In genomic region chr8:11924165-11924564, GRCm38 (mm10) we compare ENCODE assay signal across 9 mouse cellular contexts.
DNase-seq lines count a peak whose midpoint lies in the region; ATAC-seq and TF ChIP-seq lines count a peak whose summit lies in the region.
"Had no signal": no experiment of that assay in that cellular context is flagged by ENCODE, and none has a peak within 500 bp of the region (broad histone marks: within the 10 kb centered on the region; RNA-seq: fewer than 3 reads in every experiment).

No protein-coding gene starts in this region.

- TF ChIP-seq EP300 in MEL (IDR thresholded peaks at IDR 0.05; ENCODE audit: low read depth in 1 of 2, low read length in 2 of 2) = no peak

- H3K27ac ChIP-seq in heart, embryonic 11.5 days (ENCODE audit: low read depth, low read length) = no peak overlapping the region
- no peak overlapping the region for H3K27ac ChIP-seq in MEL (ENCODE audit: control insufficient read depth, low read depth, low read length)
- H3K27ac ChIP-seq: macrophage had no signal

- no peaks in the 10 kb centered on the region for H3K36me3 ChIP-seq in heart, embryonic 11.5 days (ENCODE audit: control insufficient read depth, insufficient read depth, low read length)
- no peaks in the 10 kb centered on the region for H3K36me3 ChIP-seq in MEL (ENCODE audit: control insufficient read depth in 1 of 2, insufficient read depth in 2 of 2, low read length in 2 of 2)

- H3K27me3 ChIP-seq in heart, embryonic 11.5 days (ENCODE audit: control insufficient read depth, insufficient read depth, low read length) = no peaks in the 10 kb centered on the region
- H3K27me3 ChIP-seq in MEL (ENCODE audit: control insufficient read depth in 1 of 2, insufficient read depth in 2 of 2, low read length in 2 of 2) = no peaks in the 10 kb centered on the region

- no peaks in the 10 kb centered on the region for H3K4me1 ChIP-seq in heart, embryonic 11.5 days (ENCODE audit: control insufficient read depth, insufficient read depth, low read length)
- H3K4me1 ChIP-seq in MEL (ENCODE audit: control insufficient read depth in 1 of 2, insufficient read depth in 2 of 2, low read length in 2 of 2) = no peaks in the 10 kb centered on the region

- intact Hi-C loops in gastrocnemius, postnatal 14 days (cut with DNase I; ENCODE audit: low total_unique reads) = loop anchor here (10.0 kb wide), 1 partner anchor 169 kb away; no protein-coding TSS in a partner anchor

- ATAC-seq in heart, embryonic 11.5 days (replicated peaks; ENCODE audit: insufficient number of reproducible peaks, low FRiP score, low TSS enrichment) = no peak

- peak; percentile 7; the same call in 1 of the 2 replicates for TF ChIP-seq RAD21 in MEL (IDR thresholded peaks at IDR 0.05; ENCODE audit: low read depth, low read length)

- no peaks in the 10 kb centered on the region for H3K79me2 ChIP-seq in MEL (ENCODE audit: control insufficient read depth, insufficient read depth, low read length, poor library complexity)

- H3K4me3 ChIP-seq in heart, embryonic 11.5 days (ENCODE audit: low read depth, low read length) = no peak overlapping the region
- H3K4me3 ChIP-seq in MEL (ENCODE audit: control insufficient read depth in 1 of 2, insufficient read depth in 1 of 2, low read depth in 2 of 2, low read length in 2 of 2) = no peak overlapping the region

- peak; percentile 40 to 50 (median 41); a peak in 5 of 6 replicates for TF ChIP-seq CTCF in MEL (IDR thresholded peaks at IDR 0.05 in 2 of 3, conservative IDR thresholded peaks at IDR 0.05 in 1 of 3; ENCODE audit: control insufficient read depth in 1 of 3, insufficient read depth in 1 of 3, low read depth in 2 of 3, low read length in 3 of 3, poor library complexity in 1 of 3, severe bottlenecking in 1 of 3)

- TF ChIP-seq POLR2A in MEL (IDR thresholded peaks at IDR 0.05; ENCODE audit: control insufficient read depth in 1 of 2, insufficient read depth in 1 of 2, low read depth in 1 of 2, low read length in 2 of 2, poor library complexity in 1 of 2) = no peak

- H3K4me2 ChIP-seq in heart, embryonic 11.5 days = no peak overlapping the region

- WGBS in heart, embryonic 11.5 days (ENCODE audit: insufficient replicate concordance) = 53% methylated on average over 11 of the region's 11 CpGs

- H3K9ac ChIP-seq in heart, embryonic 11.5 days (ENCODE audit: low read depth, low read length) = no peak overlapping the region
- H3K9ac ChIP-seq in MEL (ENCODE audit: control insufficient read depth, low read depth, low read length, poor library complexity, severe bottlenecking) = no peak overlapping the region

- no peaks in the 10 kb centered on the region for H3K9me3 ChIP-seq in heart, embryonic 11.5 days (replicated peaks; ENCODE audit: control insufficient read depth, low read length)
- no peaks in the 10 kb centered on the region for H3K9me3 ChIP-seq in MEL (replicated peaks; ENCODE audit: insufficient read depth, low read length)

- peak; percentile 73 to 88 for DNase-seq in heart, adult 18-20 months
- peak; percentile 38 for DNase-seq in MEL (ENCODE audit: low read depth, low spot score)
- DNase-seq in cerebellum, adult 18-20 months = peak; percentile 78 to 82
- peak; percentile 60 for DNase-seq in gastrocnemius, postnatal 14 days
- DNase-seq in layer of hippocampus, adult 9-11 months = peak; percentile 54
- peak; percentile 52 to 79 for DNase-seq in lung, postnatal 4 days
- peak; percentile 24 to 37 for DNase-seq in spleen, postnatal 36 days (ENCODE audit: low spot score in 2 of 2)

TF ChIP-seq in MEL, 35 proteins besides CTCF, POLR2A, EP300 and RAD21:
- TF ChIP-seq ELF1 (IDR thresholded peaks at IDR 0.05; ENCODE audit: low read depth, low read length) (no peak), SMC3 (IDR thresholded peaks at IDR 0.05; ENCODE audit: low read depth, low read length) (peak; percentile 33)

Comparison
In these comparisons a context has a peak if more than half of its experiments do, and no peak if none do; other contexts are left out.
1. DNase-seq: peak in every context shown above with its lines; median percentile 80 in heart, adult 18-20 months; 80 in cerebellum, adult 18-20 months; 66 in lung, postnatal 4 days; 60 in gastrocnemius, postnatal 14 days; 54 in layer of hippocampus, adult 9-11 months; 38 in MEL; 30 in spleen, postnatal 36 days.